Mouse (Mus musculus): ENCODE measurements at regions not wholly inside any gene's neighbourhood (a gene's known extent, or its start where the extent isn't known, plus 50 kb on each side); places are given as distances from the start of the nearest gene placed in this dataset.

- DNase-seq = peak; percentile 61 to 71
- intact Hi-C loops (cut with DNase I) = loop anchor here (1.0 kb wide), 2 partner anchors 164 to 193 kb away; no protein-coding TSS in a partner anchor
Measured at GRCm38 (mm10) chr10:38875667-38876245, 54.2 kb upstream of the Rfpl4b start.

- intact Hi-C loops (cut with DNase I) = no loop called here
- no peak for DNase-seq
Measured at GRCm38 (mm10) chr10:38879271-38879670, 57.7 kb upstream of the Rfpl4b start.

- DNase-seq = no peak
- intact Hi-C loops (cut with DNase I) = loop anchor here (2.0 to 5.0 kb wide), 2 partner anchors 86 to 102 kb away; no protein-coding TSS in a partner anchor
Measured at GRCm38 (mm10) chr10:38880642-38881187, 59.1 kb upstream of the Rfpl4b start.

- intact Hi-C loops (cut with DNase I) = loop anchor here (2.0 to 5.0 kb wide), 2 partner anchors 25 to 100 kb away; no protein-coding TSS in a partner anchor
- peak; percentile 21 to 35 for DNase-seq
Measured at GRCm38 (mm10) chr10:38882154-38882553, 60.6 kb upstream of the Rfpl4b start.

- intact Hi-C loops (cut with DNase I) = loop anchor here (2.0 to 5.0 kb wide), 2 partner anchors 23 to 98 kb away; no protein-coding TSS in a partner anchor
- DNase-seq = peak in 1 of 2 experiments; percentile 32
Measured at GRCm38 (mm10) chr10:38883816-38884599, 62.4 kb upstream of the Rfpl4b start.

GRCm38 (mm10) chr10:38884641-38885040, 63.1 kb upstream of the Rfpl4b start:
- intact Hi-C loops (cut with DNase I) = loop anchor here (5.0 kb wide), 1 partner anchor 98 kb away; no protein-coding TSS in a partner anchor
- no peak for DNase-seq

GRCm38 (mm10) chr10:38886441-38886840, 64.9 kb upstream of the Rfpl4b start:
- no peak for DNase-seq
- intact Hi-C loops (cut with DNase I) = no loop called here

- peak in 1 of 2 experiments; percentile 17 for DNase-seq
- intact Hi-C loops (cut with DNase I) = loop anchor here (1.0 kb wide), 1 partner anchor 151 kb away; no protein-coding TSS in a partner anchor
Measured at GRCm38 (mm10) chr10:38887896-38888295, 66.3 kb upstream of the Rfpl4b start.

- intact Hi-C loops (cut with DNase I) = no loop called here
- no peak for DNase-seq
Measured at GRCm38 (mm10) chr10:38894706-38895105, 70.6 kb upstream of the Lama4 start.

GRCm38 (mm10) chr10:38895656-38896055, 69.7 kb upstream of the Lama4 start:
- no peak for DNase-seq
- intact Hi-C loops (cut with DNase I) = no loop called here

GRCm38 (mm10) chr10:38897573-38897972, 67.7 kb upstream of the Lama4 start:
- no peak for DNase-seq
- intact Hi-C loops (cut with DNase I) = no loop called here

GRCm38 (mm10) chr10:38906121-38906520, 59.2 kb upstream of the Lama4 start:
- DNase-seq = no peak
- intact Hi-C loops (cut with DNase I) = loop anchor here (2.0 kb wide), 1 partner anchor 23 kb away; no protein-coding TSS in a partner anchor

GRCm38 (mm10) chr10:38907835-38908234, 57.5 kb upstream of the Lama4 start:
- intact Hi-C loops (cut with DNase I) = loop anchor here (2.0 kb wide), 1 partner anchor 25 kb away; no protein-coding TSS in a partner anchor
- DNase-seq = no peak

- intact Hi-C loops (cut with DNase I) = no loop called here
- DNase-seq = peak; percentile 69 to 73
Measured at GRCm38 (mm10) chr10:38908277-38908676, 57.0 kb upstream of the Lama4 start.

- no peak for DNase-seq
- intact Hi-C loops (cut with DNase I) = no loop called here
Measured at GRCm38 (mm10) chr10:38909152-38909732, 56.1 kb upstream of the Lama4 start.

- intact Hi-C loops (cut with DNase I) = no loop called here
- DNase-seq = no peak
Measured at GRCm38 (mm10) chr10:38909843-38910242, 55.5 kb upstream of the Lama4 start.

GRCm38 (mm10) chr10:38913013-38913412, 52.3 kb upstream of the Lama4 start:
- intact Hi-C loops (cut with DNase I) = no loop called here
- no peak for DNase-seq
